Mouse (Mus musculus): ENCODE results near the gene Nthl1. TPM values are rescaled to one million over a fixed set of nuclear protein-coding genes. Genes with fewer than 3 reads are reported as not detected.

Nthl1 gene
- polyA plus RNA-seq, 1 experiment from 2014 or later: 7.7 TPM

DNA sequence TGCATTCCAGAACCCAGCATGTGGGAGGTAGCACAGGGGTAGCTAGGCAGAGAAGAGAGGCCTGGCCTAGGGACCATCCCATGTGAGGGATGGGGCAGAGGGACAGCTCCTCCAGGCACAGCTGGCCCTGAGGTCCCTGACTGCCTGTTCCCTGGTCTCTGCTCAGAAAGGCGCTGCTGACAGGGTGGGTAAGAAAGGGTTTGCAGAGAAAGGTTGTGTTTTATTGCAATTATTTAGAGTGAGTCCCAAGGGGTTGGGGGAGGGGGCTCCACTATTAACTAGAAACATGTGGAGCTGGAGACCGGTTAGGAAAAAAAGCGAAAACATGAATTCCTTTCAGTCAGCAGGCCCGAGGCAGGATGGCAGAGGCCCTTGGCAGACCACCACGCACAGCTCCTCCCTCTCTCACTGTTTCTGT lies 7.1 kb downstream of the Nthl1 start:
- Histone ChIP-seq H3K27ac (replicated peaks in 1 of 2; ENCODE audit: control insufficient read depth in 1 of 2, insufficient read depth in 1 of 2, low read depth in 2 of 2, low read length in 2 of 2) (peak overlapping the region; percentile 56 to 72), H3K4me2 (ENCODE audit: low read length) (no peak overlapping the region), H3K27me3 (ENCODE audit: control insufficient read depth, insufficient read depth, low read length) (no peaks in the 10 kb centered on the region; the same call in 1 of the 2 replicates), H3K4me1 (ENCODE audit: control insufficient read depth in 2 of 2, insufficient read depth in 2 of 2, low read length in 2 of 2) (peaks cover 19 to 22% of the 10 kb centered on the region in 2 experiments), H3K4me3 (ENCODE audit: control insufficient read depth in 1 of 2, insufficient read depth in 1 of 2, low read depth in 1 of 2, low read length in 2 of 2) (no peak overlapping the region), H3K36me3 (ENCODE audit: control insufficient read depth, insufficient read depth, low read length) (peaks cover 31% of the 10 kb centered on the region), H3K9me3 (ENCODE audit: control insufficient read depth, low read length) (no peaks in the 10 kb centered on the region), H3K9ac (ENCODE audit: low read length) (no peak overlapping the region)
- ATAC-seq (ENCODE audit: insufficient number of reproducible peaks, insufficient read depth, low FRiP score, low read depth): no peak
- 70% methylated on average over 5 of the region's 5 CpGs for WGBS

DNA sequence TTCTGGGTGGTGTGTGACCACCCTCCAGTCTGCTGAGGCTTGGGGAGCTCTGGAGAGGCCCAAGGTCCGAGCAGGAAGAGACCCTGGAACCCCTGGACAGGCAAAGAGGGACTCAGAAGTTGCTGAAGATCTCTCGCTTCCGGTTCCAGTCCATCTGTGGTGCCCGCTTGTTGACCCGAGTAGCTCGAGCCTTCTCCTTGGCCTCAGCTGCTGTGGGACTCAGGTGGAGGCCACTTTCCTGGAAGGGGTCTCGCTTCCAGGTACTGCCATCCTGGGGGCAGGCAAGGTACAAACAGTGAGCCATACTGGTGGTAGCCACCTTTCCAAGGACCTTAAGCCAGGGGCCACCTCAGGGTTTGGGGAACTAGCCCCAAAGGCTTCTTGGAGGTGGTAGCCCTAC lies 7.6 kb downstream of the Nthl1 start:
- Histone ChIP-seq H3K36me3 (ENCODE audit: control insufficient read depth, insufficient read depth, low read length) (peaks cover 31% of the 10 kb centered on the region), H3K27ac (replicated peaks in 1 of 2; ENCODE audit: control insufficient read depth in 1 of 2, insufficient read depth in 1 of 2, low read depth in 2 of 2, low read length in 2 of 2) (peak overlapping the region in 1 of 2 experiments; percentile 72; a peak in 2 of 4 replicates), H3K27me3 (ENCODE audit: control insufficient read depth, insufficient read depth, low read length) (no peaks in the 10 kb centered on the region; the same call in 1 of the 2 replicates), H3K9me3 (ENCODE audit: control insufficient read depth, low read length) (no peaks in the 10 kb centered on the region), H3K4me2 (ENCODE audit: low read length) (no peak overlapping the region), H3K4me3 (ENCODE audit: control insufficient read depth in 1 of 2, insufficient read depth in 1 of 2, low read depth in 1 of 2, low read length in 2 of 2) (no peak overlapping the region), H3K4me1 (ENCODE audit: control insufficient read depth in 2 of 2, insufficient read depth in 2 of 2, low read length in 2 of 2) (peaks cover 23 to 27% of the 10 kb centered on the region in 2 experiments), H3K9ac (ENCODE audit: low read length) (no peak overlapping the region)
- 91% methylated on average over 7 of the region's 7 CpGs for WGBS
- no peak for ATAC-seq (ENCODE audit: insufficient number of reproducible peaks, insufficient read depth, low FRiP score, low read depth)

DNA sequence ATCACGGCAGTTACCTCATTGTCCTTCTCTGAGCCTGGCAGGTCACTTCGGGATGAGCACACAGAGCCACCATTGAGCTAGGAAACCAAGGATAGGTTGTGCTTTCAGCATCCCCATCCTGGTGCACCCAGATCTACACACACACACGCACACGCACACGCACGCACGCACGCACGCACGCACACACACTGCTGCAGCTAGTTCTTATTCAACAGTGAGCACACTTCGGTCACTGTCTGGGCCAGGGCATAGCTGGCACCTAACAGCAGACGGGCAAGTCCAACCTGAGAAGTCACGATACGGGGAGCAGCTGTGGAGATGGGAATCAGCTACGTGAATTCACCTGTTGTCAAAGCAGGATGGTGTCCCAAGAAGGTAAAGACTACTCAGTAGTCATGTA lies 8.1 kb downstream of the Nthl1 start:
- 93% methylated on average over 15 of the region's 15 CpGs for WGBS
- Histone ChIP-seq H3K27me3 (ENCODE audit: control insufficient read depth, insufficient read depth, low read length) (no peaks in the 10 kb centered on the region; the same call in 1 of the 2 replicates), H3K36me3 (ENCODE audit: control insufficient read depth, insufficient read depth, low read length) (peaks cover 31% of the 10 kb centered on the region), H3K9ac (ENCODE audit: low read length) (no peak overlapping the region), H3K27ac (replicated peaks in 1 of 2; ENCODE audit: control insufficient read depth in 1 of 2, insufficient read depth in 1 of 2, low read depth in 2 of 2, low read length in 2 of 2) (0 out of 4 replicates have a peak overlapping the region, but pooled peaks of 1 of the 2 experiments have one; percentile 72), H3K4me1 (ENCODE audit: control insufficient read depth in 2 of 2, insufficient read depth in 2 of 2, low read length in 2 of 2) (peaks cover 27 to 32% of the 10 kb centered on the region in 2 experiments), H3K4me2 (ENCODE audit: low read length) (no peak overlapping the region), H3K9me3 (ENCODE audit: control insufficient read depth, low read length) (no peaks in the 10 kb centered on the region), H3K4me3 (ENCODE audit: control insufficient read depth in 1 of 2, insufficient read depth in 1 of 2, low read depth in 1 of 2, low read length in 2 of 2) (no peak overlapping the region)
- no peak for ATAC-seq (ENCODE audit: insufficient number of reproducible peaks, insufficient read depth, low FRiP score, low read depth)

DNA sequence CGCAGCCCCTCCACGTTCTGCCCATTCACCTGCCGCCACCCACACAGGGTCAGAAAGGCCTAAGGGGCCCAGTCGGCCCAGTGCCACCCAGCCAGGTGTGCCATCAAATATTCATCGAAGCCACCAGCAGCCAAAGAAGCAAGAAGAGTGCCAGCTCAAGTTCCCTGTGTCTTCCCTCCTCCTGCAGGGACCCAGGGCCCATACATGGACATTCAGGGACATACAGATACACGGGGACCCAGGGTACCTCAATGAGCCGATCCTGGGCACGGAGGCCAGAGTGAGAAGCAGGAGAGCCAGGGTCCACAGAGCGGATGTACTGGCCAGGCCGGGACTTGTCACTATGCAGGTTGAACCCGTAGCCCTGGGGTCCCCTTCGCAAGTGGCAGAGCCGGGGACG lies 9.5 kb downstream of the Nthl1 start:
- 88% methylated on average over 14 of the region's 14 CpGs for WGBS
- peaks cover 31% of the 10 kb centered on the region for H3K36me3 ChIP-seq (ENCODE audit: control insufficient read depth, insufficient read depth, low read length)

DNA sequence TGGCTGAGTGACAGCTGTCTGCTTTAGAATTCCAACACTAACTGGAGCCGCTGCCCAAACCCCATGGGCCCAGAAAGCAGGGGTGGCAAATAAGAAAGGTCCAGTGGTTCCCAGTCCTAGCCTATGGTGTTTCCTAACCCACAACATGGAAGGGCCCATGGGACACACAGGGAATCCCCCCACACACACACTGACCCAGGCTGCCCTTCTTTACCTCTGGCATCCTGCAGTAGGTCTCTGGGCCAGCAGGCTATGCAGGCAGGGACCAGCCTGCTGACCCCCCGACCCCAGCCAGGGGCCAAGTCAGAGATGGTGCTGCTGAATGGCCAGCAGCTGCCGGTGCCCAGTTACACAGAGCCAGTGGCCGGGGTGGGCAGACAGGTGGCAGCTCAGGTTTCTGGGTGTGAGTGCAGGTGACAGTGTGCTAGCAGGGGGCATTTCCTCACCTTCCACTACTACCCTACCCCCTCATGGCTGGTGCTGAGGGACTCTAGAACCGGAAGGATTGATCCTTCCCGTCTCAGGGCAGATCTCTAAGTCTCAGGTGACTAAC lies 10.4 kb downstream of the Nthl1 start:
- H3K9me3 ChIP-seq (ENCODE audit: control insufficient read depth, low read length): no peaks in the 10 kb centered on the region
- no peaks in the 10 kb centered on the region for H3K27me3 ChIP-seq (ENCODE audit: control insufficient read depth, insufficient read depth, low read length)
- no peak overlapping the region for H3K4me3 ChIP-seq (ENCODE audit: control insufficient read depth in 1 of 2, insufficient read depth in 1 of 2, low read depth in 1 of 2, low read length in 2 of 2)
- 67% methylated on average over 6 of the region's 6 CpGs for WGBS
- H3K4me1 ChIP-seq (ENCODE audit: control insufficient read depth in 2 of 2, insufficient read depth in 2 of 2, low read length in 2 of 2): peaks cover 27 to 30% of the 10 kb centered on the region in 2 experiments
- H3K4me2 ChIP-seq (ENCODE audit: low read length): no peak overlapping the region
- no peak for ATAC-seq (ENCODE audit: insufficient number of reproducible peaks, insufficient read depth, low FRiP score, low read depth)
- peaks cover 34% of the 10 kb centered on the region for H3K36me3 ChIP-seq (ENCODE audit: control insufficient read depth, insufficient read depth, low read length)
- no peak overlapping the region for H3K27ac ChIP-seq (replicated peaks in 1 of 2; ENCODE audit: control insufficient read depth in 1 of 2, insufficient read depth in 1 of 2, low read depth in 2 of 2, low read length in 2 of 2)
- no peak overlapping the region for H3K9ac ChIP-seq (ENCODE audit: low read length)

More for the DNA sequence above, 9.5 kb downstream of the Nthl1 start:
- H3K4me3 ChIP-seq (ENCODE audit: control insufficient read depth in 1 of 2, insufficient read depth in 1 of 2, low read depth in 1 of 2, low read length in 2 of 2): no peak overlapping the region
- H3K9me3 ChIP-seq (ENCODE audit: control insufficient read depth, low read length): no peaks in the 10 kb centered on the region
- no peak overlapping the region for H3K27ac ChIP-seq (replicated peaks in 1 of 2; ENCODE audit: control insufficient read depth in 1 of 2, insufficient read depth in 1 of 2, low read depth in 2 of 2, low read length in 2 of 2)
- H3K9ac ChIP-seq (ENCODE audit: low read length): no peak overlapping the region
- no peak for ATAC-seq (ENCODE audit: insufficient number of reproducible peaks, insufficient read depth, low FRiP score, low read depth)
- no peaks in the 10 kb centered on the region; the same call in 1 of the 2 replicates for H3K27me3 ChIP-seq (ENCODE audit: control insufficient read depth, insufficient read depth, low read length)
- H3K4me1 ChIP-seq (ENCODE audit: control insufficient read depth in 2 of 2, insufficient read depth in 2 of 2, low read length in 2 of 2): peaks cover 27 to 30% of the 10 kb centered on the region in 2 experiments
- H3K4me2 ChIP-seq (ENCODE audit: low read length): no peak overlapping the region

DNA sequence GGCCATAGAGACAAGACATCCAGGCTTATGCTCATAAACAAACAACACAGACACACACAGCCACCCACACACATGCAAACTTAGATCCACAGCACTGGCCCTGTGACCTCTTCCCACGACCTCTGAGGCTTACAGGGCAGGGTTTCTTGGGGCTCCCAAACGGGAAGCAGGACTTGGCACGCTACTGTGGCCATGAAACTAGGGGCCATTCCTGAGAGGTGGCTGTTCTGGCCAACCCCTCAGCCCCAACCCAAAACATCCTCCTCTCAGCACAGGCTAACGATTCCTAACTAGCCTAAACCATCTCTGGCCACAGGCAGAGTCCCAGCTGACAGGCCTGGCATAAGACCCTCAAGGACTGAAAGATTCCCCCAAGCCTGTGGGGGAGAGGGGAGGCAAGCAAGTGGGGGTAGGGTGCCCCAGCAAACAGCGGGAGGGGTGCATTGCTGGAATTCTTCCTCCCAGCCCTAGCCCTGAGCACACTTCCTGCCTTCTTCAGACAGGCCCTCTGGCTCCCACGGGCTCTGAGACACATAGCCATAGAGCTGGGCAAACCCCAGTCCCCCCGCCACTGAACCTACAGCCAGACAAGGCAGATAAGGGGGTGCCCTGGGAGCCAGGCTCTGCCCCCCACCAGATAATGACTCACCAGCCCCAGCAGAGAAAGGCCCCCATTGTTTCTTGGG lies 11.7 kb downstream of the Nthl1 start:
- no peaks in the 10 kb centered on the region for H3K27me3 ChIP-seq (ENCODE audit: control insufficient read depth, insufficient read depth, low read length)
- peaks cover 29% of the 10 kb centered on the region for H3K36me3 ChIP-seq (ENCODE audit: control insufficient read depth, insufficient read depth, low read length)
- no peak for ATAC-seq (ENCODE audit: insufficient number of reproducible peaks, insufficient read depth, low FRiP score, low read depth)
- H3K9me3 ChIP-seq (ENCODE audit: control insufficient read depth, low read length): no peaks in the 10 kb centered on the region
- H3K9ac ChIP-seq (ENCODE audit: low read length): peak overlapping the region; percentile 63
- peak overlapping the region; percentile 44 for H3K4me2 ChIP-seq (ENCODE audit: low read length)
- 29% methylated on average over 7 of the region's 7 CpGs for WGBS
- H3K4me1 ChIP-seq (ENCODE audit: control insufficient read depth in 2 of 2, insufficient read depth in 2 of 2, low read length in 2 of 2): peaks cover 27 to 28% of the 10 kb centered on the region in 2 experiments
- peak overlapping the region; percentile 62 to 74 for H3K27ac ChIP-seq (replicated peaks in 1 of 2; ENCODE audit: control insufficient read depth in 1 of 2, insufficient read depth in 1 of 2, low read depth in 2 of 2, low read length in 2 of 2)
- no peak overlapping the region for H3K4me3 ChIP-seq (ENCODE audit: control insufficient read depth in 1 of 2, insufficient read depth in 1 of 2, low read depth in 1 of 2, low read length in 2 of 2)

DNA sequence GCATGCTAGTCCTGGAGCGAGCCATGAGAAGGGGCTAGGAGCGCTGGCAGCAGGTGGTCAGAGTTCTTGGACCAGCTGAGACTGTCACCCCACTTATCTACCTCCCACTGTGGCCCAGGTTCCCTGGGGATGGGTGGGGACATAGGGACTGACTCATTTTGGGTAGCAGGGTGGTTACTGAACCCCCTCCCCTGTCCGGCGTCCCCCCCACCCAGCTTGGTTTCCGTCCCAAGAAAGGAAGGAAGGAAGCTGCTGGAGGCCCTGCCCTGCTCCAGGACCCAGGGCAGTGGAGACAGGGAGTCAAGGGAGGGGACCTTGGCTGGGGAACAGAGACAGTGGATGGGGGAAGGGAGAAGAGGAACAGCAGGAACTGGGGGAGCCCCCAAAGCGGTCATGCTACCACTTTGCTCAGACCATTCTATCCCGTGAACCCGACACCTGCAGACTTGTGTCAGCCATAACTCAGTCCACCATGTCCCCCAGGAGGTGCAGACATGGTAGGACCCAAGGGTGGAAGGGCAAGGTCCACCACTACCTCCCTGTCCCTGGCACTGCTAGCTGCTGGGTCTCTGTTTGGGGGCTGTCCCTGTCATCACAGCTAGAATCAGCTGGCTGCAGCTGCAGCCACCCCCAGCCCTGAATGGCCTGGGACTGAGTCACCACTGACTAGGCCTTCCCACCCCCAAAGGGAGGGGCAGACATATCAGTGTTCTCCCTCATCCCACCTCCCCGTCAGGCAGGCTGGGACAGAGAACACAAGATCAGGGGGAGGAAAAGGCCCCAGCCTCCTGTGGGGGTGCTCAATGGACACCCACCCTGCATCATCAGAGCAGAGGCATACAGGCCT lies 12.6 kb downstream of the Nthl1 start:
- Histone ChIP-seq H3K27me3 (ENCODE audit: control insufficient read depth, insufficient read depth, low read length) (no peaks in the 10 kb centered on the region), H3K9ac (ENCODE audit: low read length) (peak overlapping the region; percentile 63), H3K9me3 (ENCODE audit: control insufficient read depth, low read length) (no peaks in the 10 kb centered on the region), H3K4me1 (ENCODE audit: control insufficient read depth in 2 of 2, insufficient read depth in 2 of 2, low read length in 2 of 2) (peaks cover 26 to 27% of the 10 kb centered on the region in 2 experiments), H3K4me3 (ENCODE audit: control insufficient read depth in 1 of 2, insufficient read depth in 1 of 2, low read depth in 1 of 2, low read length in 2 of 2) (no peak overlapping the region), H3K4me2 (ENCODE audit: low read length) (peak overlapping the region; percentile 44), H3K36me3 (ENCODE audit: control insufficient read depth, insufficient read depth, low read length) (peaks cover 21% of the 10 kb centered on the region), H3K27ac (replicated peaks in 1 of 2; ENCODE audit: control insufficient read depth in 1 of 2, insufficient read depth in 1 of 2, low read depth in 2 of 2, low read length in 2 of 2) (peak overlapping the region; percentile 74 to 86)
- WGBS: 67% methylated on average over 8 of the region's 9 CpGs
- peak; percentile 28; the same call in 1 of the 2 replicates for ATAC-seq (ENCODE audit: insufficient number of reproducible peaks, insufficient read depth, low FRiP score, low read depth)

All from heart, embryonic 14.5 days (tissue).